Mouse (Mus musculus): Measurements from ENCODE around the gene Rbp1.

GRCm38 (mm10) chr9:98380593-98380992 is 42.2 kb upstream of the Rbp1 start:
- TF ChIP-seq EP300 (optimal IDR thresholded peaks at IDR 0.05) (no peak), CTCF (IDR thresholded peaks at IDR 0.05; ENCODE audit: low read depth) (no peak)

Measured in stomach, postnatal 0 days (tissue).